Mouse (Mus musculus) ZHBTc4 (cell line): ENCODE results near the gene Scgb1b27.
A peak's percentile ranks its signal among the peaks of the same experiment; 100 is the strongest.
"Not testable (repeated sequence)": the region's sequence is repeated elsewhere in the genome, so short reads cannot be mapped to it uniquely, and the experiment has no call there.

Experiments used
- DNase-seq: peaks from one replicate; pipeline ENCODE4 v3.0.0-alpha.2; 2011; ENCODE audit warnings: low read depth, low spot score

The Scgb1b27 gene

DNA sequence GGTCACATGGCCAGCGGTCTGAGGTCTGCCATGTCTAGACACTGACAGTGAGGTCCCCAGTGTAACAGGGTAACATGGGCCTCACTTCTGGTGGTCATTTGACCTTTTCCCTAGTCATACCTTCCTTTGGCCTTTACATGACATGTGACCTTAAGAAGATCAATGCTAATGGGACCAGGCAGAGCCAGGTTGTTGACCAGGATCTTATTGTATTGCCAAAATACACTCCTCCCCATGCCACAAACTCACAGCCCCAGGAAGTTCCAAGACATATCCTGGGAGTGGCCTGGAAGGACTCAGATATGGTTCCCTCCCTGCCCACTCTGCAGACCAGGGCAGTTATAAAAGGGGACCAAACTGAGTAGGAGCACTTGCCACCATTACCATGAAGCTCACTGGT lies at the start of gene Scgb1b27:
Scgb1b27 (plus strand) TSS at position 301 of the 400 bp plus-strand sequence.
- DNase-seq = not testable (repeated sequence)

- DNase-seq = peak; percentile 69
Observed at GRCm38 (mm10) chr7:33982281-33982680, 39.0 kb upstream of the Scgb1b27 start.

DNA sequence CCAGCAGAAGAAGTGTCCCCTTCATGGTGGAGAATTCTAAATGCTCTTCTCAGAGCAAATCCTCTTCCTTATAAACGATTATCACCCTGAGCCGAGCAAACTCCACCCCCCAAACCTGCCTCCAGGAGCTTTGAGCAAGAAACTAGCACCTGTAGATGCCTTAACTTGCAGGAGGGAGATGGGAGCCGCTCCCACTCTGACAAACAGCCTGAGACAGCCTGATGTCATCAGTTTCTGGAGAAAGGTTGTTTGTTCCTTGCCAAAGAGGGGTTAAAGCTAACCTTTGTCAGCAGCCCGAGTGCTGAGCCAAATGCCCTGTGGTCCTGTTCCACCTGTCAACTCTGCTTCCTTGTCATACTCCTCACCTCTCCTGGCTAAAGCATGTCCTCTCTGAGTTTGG lies 7.4 kb upstream of the Scgb1b27 start, which contains the start of gene Scgb2b27:
Scgb2b27 (minus strand) TSS at position 101 of the 400 bp plus-strand sequence.
- DNase-seq = no peak

DNA sequence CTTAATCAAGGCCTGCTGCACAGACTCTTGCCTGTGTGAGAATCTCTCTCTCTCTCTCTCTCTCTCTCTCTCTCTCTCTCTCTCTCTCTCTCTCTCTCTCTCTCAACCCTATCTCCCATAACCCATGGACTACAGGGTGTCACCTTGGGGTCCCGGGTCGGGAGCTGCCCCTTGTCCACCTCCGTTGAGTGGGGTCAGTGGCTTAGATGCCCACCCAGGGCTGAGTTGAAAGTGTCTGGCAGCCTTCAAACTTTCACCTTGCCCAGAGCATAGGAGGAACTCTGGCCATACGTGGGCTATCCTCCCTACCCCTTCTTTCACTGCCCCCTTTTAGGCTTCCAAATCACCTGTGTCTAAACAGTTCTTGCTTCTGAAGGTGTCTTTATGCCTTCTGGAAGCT lies 4.4 kb downstream of the Scgb1b27 start:
- no peak for DNase-seq

DNA sequence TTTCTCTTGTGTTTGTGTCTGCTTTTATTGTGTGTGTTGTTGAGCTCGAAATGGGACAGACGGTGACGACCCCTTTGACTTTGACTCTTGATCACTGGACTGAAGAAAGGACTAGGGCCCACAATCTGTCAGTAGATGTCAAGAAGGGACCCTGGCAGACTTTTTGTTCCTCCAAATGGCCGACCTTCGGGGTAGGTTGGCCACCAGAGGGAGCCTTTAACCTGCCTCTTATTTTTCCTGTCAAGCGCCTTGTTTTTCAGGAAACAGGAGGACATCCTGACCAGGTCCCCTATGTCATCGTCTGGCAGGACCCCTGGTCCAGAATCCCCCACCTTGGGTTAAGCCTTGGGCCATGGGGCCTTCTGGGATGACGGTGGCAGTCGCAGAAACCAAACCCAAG lies 5.9 kb downstream of the Scgb1b27 start:
- DNase-seq = not testable (repeated sequence)

DNA sequence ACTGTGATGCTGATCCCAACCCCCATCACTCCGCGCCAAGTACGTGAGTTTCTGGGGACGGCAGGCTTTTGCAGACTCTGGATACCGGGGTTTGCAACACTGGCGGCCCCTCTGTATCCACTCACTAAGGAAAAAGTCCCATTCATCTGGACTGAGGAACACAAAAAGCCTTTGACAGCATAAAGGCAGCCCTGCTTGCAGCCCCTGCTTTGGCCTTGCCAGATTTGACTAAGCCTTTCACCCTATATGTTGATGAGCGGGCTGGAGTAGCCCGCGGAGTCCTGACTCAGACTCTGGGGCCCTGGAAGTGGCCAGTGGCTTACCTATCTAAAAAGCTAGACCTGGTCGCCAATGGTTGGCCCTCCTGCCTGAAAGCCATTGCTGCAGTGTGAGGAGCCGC lies 8.7 kb downstream of the Scgb1b27 start:
- DNase-seq = no peak

GRCm38 (mm10) chr7:34034579-34034978 lies 13.3 kb downstream of the Scgb1b27 start:
- DNase-seq = not testable (repeated sequence)

DNA sequence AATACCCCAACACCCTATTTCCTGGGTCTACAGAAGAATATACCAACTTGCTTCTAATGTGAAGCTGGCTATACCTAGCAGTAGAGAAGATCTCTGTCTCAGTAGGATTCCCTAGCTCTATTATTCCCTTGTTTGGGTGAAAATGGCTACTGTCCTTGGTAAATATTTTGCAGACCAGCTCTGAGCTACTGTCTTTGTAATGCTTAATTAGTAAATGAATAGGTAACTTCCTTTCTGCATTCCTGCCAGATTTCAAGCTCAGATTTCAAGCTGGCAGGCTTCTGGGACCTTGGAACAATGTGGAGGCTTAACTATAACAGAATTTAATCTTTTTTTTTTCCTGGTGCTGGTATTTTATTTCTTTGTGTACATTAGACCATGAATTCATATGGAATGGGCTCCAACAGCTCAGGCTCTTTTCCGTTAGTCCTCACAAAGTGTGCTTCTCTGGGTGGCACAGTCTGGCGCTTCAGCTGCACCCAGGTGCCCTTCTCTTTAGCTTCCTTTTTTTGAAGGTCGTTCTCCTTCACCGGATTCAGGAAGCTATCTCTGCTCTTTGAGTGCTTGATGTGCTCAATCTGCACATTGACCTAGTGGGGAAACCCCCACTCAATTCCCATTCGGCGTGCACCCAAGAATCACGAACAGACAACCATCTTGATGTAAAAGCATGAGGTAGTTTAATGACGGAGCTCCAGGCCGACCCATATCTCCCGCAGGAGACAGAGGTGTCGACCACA lies 15.0 kb downstream of the Scgb1b27 start:
- DNase-seq = peak; percentile 66

- not testable (repeated sequence) for DNase-seq
Observed at GRCm38 (mm10) chr7:34068132-34068531, 46.8 kb downstream of the Scgb1b27 start.
